Mouse (Mus musculus): ENCODE data around the gene Tardbp. TPM values are rescaled to one million over a fixed set of nuclear protein-coding genes. Genes with fewer than 3 reads are reported as not detected.
A peak's percentile ranks its signal among the peaks of the same experiment; 100 is the strongest.

The Tardbp gene
- polyA plus RNA-seq, 1 experiment from 2014 or later = 153 TPM

- Histone ChIP-seq H3K27me3 (replicated peaks; ENCODE audit: control insufficient read depth, insufficient read depth, low read length) (no peaks in the 10 kb centered on the region), H3K36me3 (ENCODE audit: control insufficient read depth, insufficient read depth, low read length) (peaks cover 98% of the 10 kb centered on the region), H3K4me1 (replicated peaks; ENCODE audit: control insufficient read depth, insufficient read depth, low read length) (no peaks in the 10 kb centered on the region), H3K27ac (ENCODE audit: low read depth) (no peak overlapping the region), H3K9ac (ENCODE audit: low read length) (no peak overlapping the region), H3K4me2 (ENCODE audit: low read length) (no peak overlapping the region), H3K9me3 (ENCODE audit: control insufficient read depth, low read length) (no peaks in the 10 kb centered on the region), H3K4me3 (ENCODE audit: low read depth, low read length) (no peak overlapping the region)
- ATAC-seq (replicated peaks; ENCODE audit: low FRiP score, low TSS enrichment, low read depth) (no peak), DNase-seq (ENCODE audit: low spot score) (no peak)
- 90% methylated on average over 7 of the region's 7 CpGs for WGBS
Observed at GRCm38 (mm10) chr4:148573222-148573621, 53.6 kb downstream of the Tardbp start.

- no peak overlapping the region for H3K4me2 ChIP-seq (ENCODE audit: low read length)
- H3K27ac ChIP-seq (ENCODE audit: low read depth) = no peak overlapping the region
- H3K9me3 ChIP-seq (ENCODE audit: control insufficient read depth, low read length) = no peaks in the 10 kb centered on the region
- no peak overlapping the region for H3K9ac ChIP-seq (ENCODE audit: low read length)
- no peak overlapping the region for H3K4me3 ChIP-seq (ENCODE audit: low read depth, low read length)
- H3K36me3 ChIP-seq (ENCODE audit: control insufficient read depth, insufficient read depth, low read length) = peaks cover 98% of the 10 kb centered on the region
- 87% methylated on average over 9 of the region's 9 CpGs for WGBS
- no peaks in the 10 kb centered on the region for H3K4me1 ChIP-seq (replicated peaks; ENCODE audit: control insufficient read depth, insufficient read depth, low read length)
- DNase-seq (ENCODE audit: low spot score) = no peak
- 0 out of 2 replicates have a peak, but pooled peaks have one; percentile 37 for ATAC-seq (replicated peaks; ENCODE audit: low FRiP score, low TSS enrichment, low read depth)
- no peaks in the 10 kb centered on the region for H3K27me3 ChIP-seq (replicated peaks; ENCODE audit: control insufficient read depth, insufficient read depth, low read length)
Observed at GRCm38 (mm10) chr4:148570693-148571295, 56.0 kb downstream of the Tardbp start.

- H3K4me2 ChIP-seq (ENCODE audit: low read length) = no peak overlapping the region
- no peaks in the 10 kb centered on the region for H3K9me3 ChIP-seq (ENCODE audit: control insufficient read depth, low read length)
- H3K27ac ChIP-seq (ENCODE audit: low read depth) = no peak overlapping the region
- H3K9ac ChIP-seq (ENCODE audit: low read length) = no peak overlapping the region
- H3K4me1 ChIP-seq (replicated peaks; ENCODE audit: control insufficient read depth, insufficient read depth, low read length) = no peaks in the 10 kb centered on the region
- H3K4me3 ChIP-seq (ENCODE audit: low read depth, low read length) = no peak overlapping the region
- peaks cover 98% of the 10 kb centered on the region for H3K36me3 ChIP-seq (ENCODE audit: control insufficient read depth, insufficient read depth, low read length)
- DNase-seq (ENCODE audit: low spot score) (no peak), ATAC-seq (replicated peaks; ENCODE audit: low FRiP score, low TSS enrichment, low read depth) (no peak)
- WGBS = 90% methylated on average over 10 of the region's 10 CpGs
- H3K27me3 ChIP-seq (replicated peaks; ENCODE audit: control insufficient read depth, insufficient read depth, low read length) = no peaks in the 10 kb centered on the region
Observed at GRCm38 (mm10) chr4:148570138-148570537, 56.7 kb downstream of the Tardbp start.

DNA sequence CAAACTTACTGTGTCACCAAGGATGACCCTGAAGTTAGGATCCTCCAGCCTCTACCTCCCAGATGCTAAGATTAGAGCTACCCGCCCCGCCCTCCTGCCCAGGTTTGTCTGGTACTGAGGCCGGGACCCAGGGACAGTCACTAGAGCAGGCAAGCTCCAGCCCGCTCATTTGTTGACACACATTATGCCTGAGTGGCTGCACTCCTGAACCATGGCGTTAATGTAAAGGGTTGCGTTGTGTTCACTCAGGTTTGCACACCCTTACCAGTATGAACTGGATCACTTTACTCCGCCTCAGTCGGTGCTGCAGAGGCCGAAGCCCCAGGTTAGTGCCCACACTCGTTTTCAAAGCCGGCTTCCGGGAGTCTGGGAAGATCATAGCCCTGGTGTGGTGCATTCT lies 63.2 kb downstream of the Tardbp start:
- Histone ChIP-seq H3K9ac (ENCODE audit: low read length) (no peak overlapping the region), H3K4me1 (replicated peaks; ENCODE audit: control insufficient read depth, insufficient read depth, low read length) (peaks cover 4% of the 10 kb centered on the region; the same call in 1 of the 2 replicates), H3K4me3 (ENCODE audit: low read depth, low read length) (no peak overlapping the region), H3K27me3 (replicated peaks; ENCODE audit: control insufficient read depth, insufficient read depth, low read length) (no peaks in the 10 kb centered on the region), H3K36me3 (ENCODE audit: control insufficient read depth, insufficient read depth, low read length) (peaks cover 87% of the 10 kb centered on the region), H3K4me2 (ENCODE audit: low read length) (no peak overlapping the region), H3K27ac (ENCODE audit: low read depth) (no peak overlapping the region), H3K9me3 (ENCODE audit: control insufficient read depth, low read length) (no peaks in the 10 kb centered on the region)
- DNase-seq (ENCODE audit: low spot score) = no peak
- WGBS = 93% methylated on average over 12 of the region's 12 CpGs
- ATAC-seq (replicated peaks; ENCODE audit: low FRiP score, low TSS enrichment, low read depth) = no peak

- ATAC-seq (replicated peaks; ENCODE audit: low FRiP score, low TSS enrichment, low read depth) = no peak
- H3K4me1 ChIP-seq (replicated peaks; ENCODE audit: control insufficient read depth, insufficient read depth, low read length) = peaks cover 8% of the 10 kb centered on the region
- H3K27ac ChIP-seq (ENCODE audit: low read depth) = no peak overlapping the region
- 94% methylated on average over 17 of the region's 17 CpGs for WGBS
- H3K9ac ChIP-seq (ENCODE audit: low read length) = no peak overlapping the region
- DNase-seq (ENCODE audit: low spot score) = no peak
- H3K4me2 ChIP-seq (ENCODE audit: low read length) = no peak overlapping the region
- no peaks in the 10 kb centered on the region for H3K9me3 ChIP-seq (ENCODE audit: control insufficient read depth, low read length)
- no peaks in the 10 kb centered on the region for H3K27me3 ChIP-seq (replicated peaks; ENCODE audit: control insufficient read depth, insufficient read depth, low read length)
- H3K4me3 ChIP-seq (ENCODE audit: low read depth, low read length) = no peak overlapping the region
- H3K36me3 ChIP-seq (ENCODE audit: control insufficient read depth, insufficient read depth, low read length) = peaks cover 78% of the 10 kb centered on the region
Observed at GRCm38 (mm10) chr4:148562676-148563075, 64.1 kb downstream of the Tardbp start.

Other genes starting within 250 kb of the Tardbp start
- 17.1 and 18.8 TPM in 2 replicates for gene Ubiad1, start 182.2 kb downstream of the Tardbp start, polyA plus RNA-seq (2014; fragmentation: Nextera tagmentation; extraction: Ambion mirVana)
- gene Mtor, start 178.4 kb downstream of the Tardbp start, polyA plus RNA-seq (2014; fragmentation: Nextera tagmentation; extraction: Ambion mirVana) = 19.1 and 20.8 TPM in 2 replicates
- 0.28 and 0.35 TPM in 2 replicates for gene Angptl7, start 126.6 kb downstream of the Tardbp start, polyA plus RNA-seq (2014; fragmentation: Nextera tagmentation; extraction: Ambion mirVana)
- 89.2 and 100 TPM in 2 replicates for gene Exosc10, start 68.6 kb downstream of the Tardbp start, polyA plus RNA-seq (2014; fragmentation: Nextera tagmentation; extraction: Ambion mirVana)
- gene Srm, start 35.5 kb downstream of the Tardbp start, polyA plus RNA-seq (2014; fragmentation: Nextera tagmentation; extraction: Ambion mirVana) = 249 and 260 TPM in 2 replicates
- gene Masp2, start 24.5 kb downstream of the Tardbp start, polyA plus RNA-seq (2014; fragmentation: Nextera tagmentation; extraction: Ambion mirVana) = 0.22 and 0.28 TPM in 2 replicates
- not detected in 2 replicates for gene Gm572, start 16.3 kb upstream of the Tardbp start, polyA plus RNA-seq (2014; fragmentation: Nextera tagmentation; extraction: Ambion mirVana)
- 6.6 and 7.8 TPM in 2 replicates for gene Casz1, start 177.4 kb upstream of the Tardbp start, polyA plus RNA-seq (2014; fragmentation: Nextera tagmentation; extraction: Ambion mirVana)